Mouse (Mus musculus): ENCODE results near the gene Fah.

Fah gene

DNA sequence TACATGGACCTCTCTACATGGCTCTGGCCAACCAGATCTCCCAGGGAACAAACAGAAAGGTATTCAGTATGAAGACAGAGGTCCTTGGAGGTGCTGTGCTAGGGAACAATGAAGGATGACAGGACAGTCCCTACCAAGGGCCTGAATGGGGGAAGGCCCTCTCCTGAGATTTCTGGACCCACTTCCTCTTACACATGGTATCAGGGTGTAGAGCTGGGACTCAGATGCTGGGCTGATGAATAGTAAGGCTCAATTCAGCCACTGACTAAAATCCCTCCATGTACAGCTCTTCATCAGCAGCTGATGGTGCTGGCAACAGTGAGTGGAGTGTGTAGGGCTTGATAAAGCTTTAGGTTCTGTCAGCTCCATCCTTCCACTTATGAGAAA is 11.6 kb downstream of the Fah start:
- no peak for DNase-seq (ENCODE audit: low spot score in 2 of 2)

GRCm38 (mm10) chr7:84594087-84594916 is 12.2 kb downstream of the Fah start:
- no peak for DNase-seq (ENCODE audit: low spot score in 2 of 2)

DNA sequence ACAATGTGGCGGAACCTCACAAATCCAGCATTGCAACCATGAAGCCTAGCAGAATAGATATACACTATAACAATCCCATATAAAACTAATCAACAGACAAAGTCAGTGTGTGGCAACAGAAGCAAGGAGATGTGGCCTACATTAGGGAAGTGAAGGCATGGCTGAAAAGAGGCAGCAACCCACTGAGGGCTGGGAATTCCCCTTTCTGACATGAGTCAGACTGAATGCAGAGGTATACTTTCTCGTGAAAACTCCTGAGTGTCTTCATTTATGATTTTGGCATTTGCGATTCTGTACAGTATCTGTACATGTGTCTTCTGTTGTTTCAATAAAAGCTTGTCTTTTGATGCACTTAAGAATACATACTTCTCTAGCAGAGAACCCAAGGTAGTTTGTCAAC is 15.2 kb downstream of the Fah start:
- no peak for DNase-seq (ENCODE audit: low spot score in 2 of 2)

GRCm38 (mm10) chr7:84590622-84591021 is 15.9 kb downstream of the Fah start:
- no peak for DNase-seq (ENCODE audit: low spot score in 2 of 2)

- DNase-seq (ENCODE audit: low spot score in 2 of 2): no peak
These were observed 19.3 kb downstream of the Fah start for GRCm38 (mm10) chr7:84587101-84587783.

GRCm38 (mm10) chr7:84586360-84587100 is 20.0 kb downstream of the Fah start:
- DNase-seq (ENCODE audit: low spot score in 2 of 2): no peak

DNA sequence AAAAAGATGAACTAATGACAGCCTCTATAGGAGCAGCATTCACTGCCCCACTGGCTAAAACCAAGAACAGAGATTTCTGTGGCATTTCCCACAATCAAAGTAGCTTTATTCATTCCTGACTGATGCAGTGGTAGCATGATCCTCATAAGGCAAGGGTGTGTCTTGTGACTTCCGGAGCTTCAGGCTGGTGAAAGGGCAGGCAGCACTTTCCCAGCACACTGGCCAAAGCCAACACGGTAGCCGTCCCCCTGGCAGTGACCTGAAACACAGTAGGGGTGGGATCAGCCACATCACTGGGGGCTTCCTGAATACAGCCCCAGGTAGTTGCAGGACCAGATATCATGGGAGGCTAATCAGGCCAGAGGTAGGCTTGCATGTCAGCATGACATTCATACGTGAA is 21.4 kb downstream of the Fah start:
- no peak for DNase-seq (ENCODE audit: low spot score in 2 of 2)

DNA sequence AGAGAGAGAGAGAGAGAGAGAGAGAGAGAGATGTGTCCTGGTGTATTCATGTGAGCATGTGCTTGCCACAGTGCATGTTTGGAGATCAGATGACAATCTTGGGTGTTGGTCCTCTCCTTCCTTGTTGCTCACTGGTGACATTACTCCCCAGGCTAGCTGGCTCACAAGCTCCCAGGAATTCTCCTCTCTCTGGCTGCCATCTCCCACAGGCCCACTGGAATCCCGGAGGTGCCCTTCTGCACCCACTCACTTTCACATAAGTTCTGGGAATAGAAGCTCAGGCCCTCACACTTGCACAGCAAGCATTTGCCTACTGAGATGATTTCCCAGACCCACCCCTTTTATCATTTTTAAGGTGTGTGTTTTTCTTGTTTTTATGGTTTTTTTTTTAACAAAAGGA is 26.8 kb downstream of the Fah start:
- peak in 1 of 2 experiments; percentile 54 for DNase-seq (ENCODE audit: low spot score in 2 of 2)

- peak in 1 of 2 experiments; percentile 69 for DNase-seq (ENCODE audit: low spot score in 2 of 2)
These were observed 27.7 kb downstream of the Fah start for GRCm38 (mm10) chr7:84578841-84579240.

GRCm38 (mm10) chr7:84577034-84577433 is 29.5 kb downstream of the Fah start:
- DNase-seq (ENCODE audit: low spot score in 2 of 2): no peak

GRCm38 (mm10) chr7:84566200-84566599 is 40.3 kb downstream of the Fah start:
- DNase-seq (ENCODE audit: low spot score in 2 of 2): no peak

GRCm38 (mm10) chr7:84564236-84564635 is 42.3 kb downstream of the Fah start:
- DNase-seq (ENCODE audit: low spot score in 2 of 2): no peak

DNA sequence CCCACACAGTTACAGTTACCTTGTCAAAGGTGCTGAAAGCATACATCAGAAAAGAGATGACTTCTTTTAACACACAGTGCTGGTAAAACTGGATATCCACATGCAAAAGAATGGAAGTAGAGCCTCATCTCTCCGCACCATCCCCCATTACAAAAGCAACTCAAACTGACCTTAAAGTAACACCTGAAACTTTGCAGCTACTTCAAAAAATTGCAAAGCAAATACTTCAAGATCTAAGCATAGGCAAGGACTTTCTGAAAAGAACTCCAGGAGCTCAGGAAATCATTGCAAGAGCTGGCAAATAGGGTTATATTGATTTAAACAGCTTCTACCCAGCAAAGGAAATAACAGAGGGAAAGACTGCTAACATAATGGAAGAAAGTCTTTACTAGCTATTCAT is 46.0 kb downstream of the Fah start:
- no peak for DNase-seq (ENCODE audit: low spot score in 2 of 2)

DNA sequence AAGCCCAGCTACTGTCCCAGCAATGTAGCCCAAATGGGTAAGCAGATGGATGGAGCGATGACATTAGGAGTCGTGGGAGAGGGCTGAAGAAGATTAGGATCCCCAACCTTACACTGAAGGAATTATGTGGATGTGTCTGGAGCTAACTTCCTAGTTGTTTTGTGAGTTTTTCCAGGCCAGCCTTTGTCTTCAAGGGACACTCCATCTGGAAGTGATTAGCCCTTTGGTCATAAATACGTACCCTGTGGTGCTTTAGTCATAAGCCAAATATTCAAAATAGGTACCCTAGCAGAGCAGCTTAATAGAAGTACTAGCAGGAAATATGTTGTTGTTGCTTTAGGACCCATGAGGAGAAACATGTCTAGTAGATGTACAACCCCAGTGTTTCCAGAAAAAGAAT is 49.2 kb downstream of the Fah start:
- no peak for DNase-seq (ENCODE audit: low spot score in 2 of 2)

DNA sequence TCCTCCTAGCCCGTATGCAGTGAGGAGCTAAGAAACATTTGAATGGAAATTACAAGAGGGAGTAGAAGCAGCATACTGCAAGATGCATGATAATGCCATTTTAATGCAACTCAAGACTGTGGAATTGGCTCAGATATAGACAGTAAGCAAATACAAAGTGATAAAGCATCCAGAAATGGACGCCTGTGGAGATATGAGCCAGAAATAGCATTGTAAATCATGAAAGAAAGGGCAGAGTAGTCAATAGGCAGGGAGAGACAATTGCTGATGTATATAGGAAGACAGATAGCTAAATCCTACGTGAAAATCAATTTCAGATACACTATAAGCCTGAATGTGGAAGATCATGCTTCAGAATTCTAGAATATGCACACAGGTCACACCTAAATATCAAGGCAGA is 51.2 kb downstream of the Fah start:
- DNase-seq (ENCODE audit: low spot score in 2 of 2): no peak

DNA sequence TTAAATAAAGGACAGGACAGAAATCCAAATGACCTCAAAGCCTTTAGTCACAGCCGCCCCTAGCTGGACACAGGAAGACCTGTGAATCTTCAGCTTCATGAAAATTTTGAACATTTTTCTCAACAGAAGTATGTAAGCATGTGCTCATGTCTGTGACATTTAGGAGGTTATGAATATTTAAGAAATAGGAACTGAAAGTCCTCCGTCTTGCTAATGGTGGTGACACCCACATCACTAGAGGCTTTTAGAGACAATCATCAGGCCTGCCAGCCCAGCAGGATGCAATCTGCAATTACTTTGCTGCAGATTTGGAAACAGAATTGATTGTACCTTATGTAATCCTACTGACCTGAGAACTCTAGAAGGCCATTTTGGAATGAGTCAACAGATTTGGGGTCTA is 55.0 kb downstream of the Fah start:
- DNase-seq (ENCODE audit: low spot score in 2 of 2): no peak

DNA sequence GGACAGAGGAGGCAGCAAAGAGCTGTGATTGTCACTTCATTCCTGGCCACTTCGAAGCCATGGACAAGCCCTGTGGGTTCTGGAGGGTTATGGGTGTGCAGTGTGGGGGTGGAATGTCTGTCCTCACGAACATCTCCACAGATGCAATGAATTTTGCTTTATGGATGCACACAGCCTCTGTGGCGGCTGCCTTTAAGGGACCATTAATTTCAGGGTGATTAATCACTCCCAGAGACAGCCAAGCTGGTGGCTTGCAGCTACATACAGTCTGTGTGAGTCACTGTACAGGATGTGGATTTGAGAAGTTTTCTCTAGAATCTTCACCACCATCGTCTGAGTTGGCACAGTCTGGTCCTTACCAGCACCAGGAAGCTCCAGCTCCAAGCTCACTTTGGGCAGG is 59.9 kb downstream of the Fah start:
- DNase-seq (ENCODE audit: low spot score in 2 of 2): no peak

DNA sequence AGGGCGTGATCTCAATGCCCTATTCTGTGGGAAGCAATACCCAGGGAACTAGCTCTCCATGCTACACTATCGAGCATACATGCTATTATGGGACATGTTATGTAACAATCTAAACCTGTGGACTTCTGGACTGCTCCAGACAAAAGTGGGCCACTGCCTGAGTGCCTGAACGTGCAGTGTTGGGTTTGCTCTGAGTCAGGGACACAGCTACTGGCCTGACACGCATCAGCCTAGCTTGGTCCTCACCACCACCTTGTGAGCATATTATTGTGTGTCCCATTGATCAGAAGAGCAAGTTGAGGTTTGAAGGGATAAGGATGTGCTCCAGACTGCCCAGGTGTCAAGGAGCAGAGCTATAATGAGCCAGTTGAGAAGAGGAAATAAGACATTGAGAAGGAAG is 61.6 kb downstream of the Fah start:
- no peak for DNase-seq (ENCODE audit: low spot score in 2 of 2)

All from frontal cortex, postnatal 36 days (tissue).